Mouse (Mus musculus): ENCODE results near the gene Rdh7. TPM values are rescaled to one million over a fixed set of nuclear protein-coding genes. Genes with fewer than 3 reads are reported as not detected.
"Not testable (repeated sequence)": the region's sequence is repeated elsewhere in the genome, so short reads cannot be mapped to it uniquely, and the experiment has no call there.

The Rdh7 gene
- polyA plus RNA-seq, 1 experiment from 2014 or later = not detected

- no peak overlapping the region for H3K4me2 ChIP-seq (replicated peaks)
- no peaks in the 10 kb centered on the region for H3K36me3 ChIP-seq
- H3K9me3 ChIP-seq = no peaks in the 10 kb centered on the region
- H3K4me1 ChIP-seq = no peaks in the 10 kb centered on the region
- H3K4me3 ChIP-seq = no peak overlapping the region
- H3K27me3 ChIP-seq = no peaks in the 10 kb centered on the region
- H3K27ac ChIP-seq = no peak overlapping the region
- no peak for ATAC-seq (ENCODE audit: low FRiP score, low read depth)
- no peak overlapping the region for H3K9ac ChIP-seq
Measured at GRCm38 (mm10) chr10:127907386-127907951, 18.9 kb upstream of the Rdh7 start.

- no peaks in the 10 kb centered on the region for H3K4me1 ChIP-seq
- H3K9ac ChIP-seq = no peak overlapping the region
- H3K4me2 ChIP-seq (replicated peaks) = no peak overlapping the region
- H3K4me3 ChIP-seq = no peak overlapping the region
- 88% methylated on average over 2 of the region's 2 CpGs for WGBS
- H3K27ac ChIP-seq = no peak overlapping the region
- H3K9me3 ChIP-seq = no peaks in the 10 kb centered on the region
- no peak for ATAC-seq (ENCODE audit: low FRiP score, low read depth)
- no peaks in the 10 kb centered on the region for H3K36me3 ChIP-seq
- no peaks in the 10 kb centered on the region for H3K27me3 ChIP-seq
Measured at GRCm38 (mm10) chr10:127906138-127906537, 17.5 kb upstream of the Rdh7 start.

GRCm38 (mm10) chr10:127904718-127905446, 16.3 kb upstream of the Rdh7 start:
- ATAC-seq (ENCODE audit: low FRiP score, low read depth) = no peak
- Histone ChIP-seq H3K36me3 (no peaks in the 10 kb centered on the region), H3K4me2 (replicated peaks) (no peak overlapping the region), H3K27me3 (no peaks in the 10 kb centered on the region), H3K9ac (no peak overlapping the region), H3K4me1 (no peaks in the 10 kb centered on the region), H3K4me3 (no peak overlapping the region), H3K9me3 (no peaks in the 10 kb centered on the region), H3K27ac (no peak overlapping the region)
- WGBS = 69% methylated on average over 7 of the region's 7 CpGs

- no peaks in the 10 kb centered on the region for H3K27me3 ChIP-seq
- no peaks in the 10 kb centered on the region for H3K4me1 ChIP-seq
- no peaks in the 10 kb centered on the region for H3K36me3 ChIP-seq
- ATAC-seq (ENCODE audit: low FRiP score, low read depth) = no peak
- no peak overlapping the region for H3K4me3 ChIP-seq
- no peak overlapping the region for H3K9ac ChIP-seq
- 58% methylated on average over 1 of the region's 1 CpGs for WGBS
- H3K4me2 ChIP-seq (replicated peaks) = no peak overlapping the region
- H3K27ac ChIP-seq = no peak overlapping the region
- no peaks in the 10 kb centered on the region for H3K9me3 ChIP-seq
Measured at GRCm38 (mm10) chr10:127903116-127903515, 14.5 kb upstream of the Rdh7 start.

- Histone ChIP-seq H3K4me3 (no peak overlapping the region), H3K4me1 (no peaks in the 10 kb centered on the region), H3K27me3 (no peaks in the 10 kb centered on the region), H3K9me3 (no peaks in the 10 kb centered on the region), H3K36me3 (no peaks in the 10 kb centered on the region), H3K4me2 (replicated peaks) (no peak overlapping the region), H3K27ac (no peak overlapping the region), H3K9ac (no peak overlapping the region)
- 76% methylated on average over 4 of the region's 4 CpGs for WGBS
- no peak for ATAC-seq (ENCODE audit: low FRiP score, low read depth)
Measured at GRCm38 (mm10) chr10:127901751-127902150, 13.1 kb upstream of the Rdh7 start.

GRCm38 (mm10) chr10:127899783-127900182, 11.2 kb upstream of the Rdh7 start:
- Histone ChIP-seq H3K27ac (no peak overlapping the region), H3K9me3 (no peaks in the 10 kb centered on the region), H3K9ac (no peak overlapping the region), H3K4me2 (replicated peaks) (no peak overlapping the region), H3K4me1 (no peaks in the 10 kb centered on the region), H3K36me3 (no peaks in the 10 kb centered on the region), H3K4me3 (no peak overlapping the region), H3K27me3 (no peaks in the 10 kb centered on the region)
- 71% methylated on average over 5 of the region's 5 CpGs for WGBS
- ATAC-seq (ENCODE audit: low FRiP score, low read depth) = no peak

- 73% methylated on average over 2 of the region's 2 CpGs for WGBS
- H3K36me3 ChIP-seq = no peaks in the 10 kb centered on the region
- H3K4me2 ChIP-seq (replicated peaks) = no peak within 1 kb of the TSS
- H3K27ac ChIP-seq = no peak within 1 kb of the TSS
- no peaks in the 10 kb centered on the region for H3K4me1 ChIP-seq
- no peak within 1 kb of the TSS for H3K4me3 ChIP-seq
- ATAC-seq (ENCODE audit: low FRiP score, low read depth) = no peak
- H3K27me3 ChIP-seq = no peaks in the 10 kb centered on the region
- H3K9ac ChIP-seq = no peak within 1 kb of the TSS
- H3K9me3 ChIP-seq = no peaks in the 10 kb centered on the region
Measured at GRCm38 (mm10) chr10:127898218-127898617, 9.6 kb upstream of the Rdh7 start, which contains the start of gene Sdr9c7. Gene Sdr9c7, plus strand, starts transcription at chr10:127898518.

- Histone ChIP-seq H3K4me3 (no peak overlapping the region), H3K27ac (no peak overlapping the region), H3K4me2 (replicated peaks) (no peak overlapping the region), H3K9ac (no peak overlapping the region), H3K4me1 (no peaks in the 10 kb centered on the region), H3K27me3 (no peaks in the 10 kb centered on the region), H3K36me3 (no peaks in the 10 kb centered on the region), H3K9me3 (no peaks in the 10 kb centered on the region)
- no peak for ATAC-seq (ENCODE audit: low FRiP score, low read depth)
- 80% methylated on average over 3 of the region's 3 CpGs for WGBS
Measured at GRCm38 (mm10) chr10:127897506-127897905, 8.9 kb upstream of the Rdh7 start.

GRCm38 (mm10) chr10:127896705-127897104, 8.1 kb upstream of the Rdh7 start:
- Histone ChIP-seq H3K4me3 (no peak overlapping the region), H3K27ac (no peak overlapping the region), H3K4me1 (no peaks in the 10 kb centered on the region), H3K4me2 (replicated peaks) (no peak overlapping the region), H3K36me3 (no peaks in the 10 kb centered on the region), H3K9me3 (no peaks in the 10 kb centered on the region), H3K9ac (no peak overlapping the region), H3K27me3 (no peaks in the 10 kb centered on the region)
- 60% methylated on average over 5 of the region's 5 CpGs for WGBS
- no peak for ATAC-seq (ENCODE audit: low FRiP score, low read depth)

GRCm38 (mm10) chr10:127893163-127894022, 4.8 kb upstream of the Rdh7 start:
- not testable (repeated sequence) for H3K27me3 ChIP-seq; H3K4me1 ChIP-seq; H3K4me2 ChIP-seq (replicated peaks); H3K27ac ChIP-seq; H3K9ac ChIP-seq; H3K36me3 ChIP-seq; H3K4me3 ChIP-seq; H3K9me3 ChIP-seq; ATAC-seq (ENCODE audit: low FRiP score, low read depth)
- 71% methylated on average over 5 of the region's 5 CpGs for WGBS

- 85% methylated on average over 1 of the region's 1 CpGs for WGBS
- no peak for ATAC-seq (ENCODE audit: low FRiP score, low read depth)
Measured at GRCm38 (mm10) chr10:127891481-127891880, 2.9 kb upstream of the Rdh7 start.

GRCm38 (mm10) chr10:127886971-127887370, 1.6 kb downstream of the Rdh7 start:
- H3K4me3 ChIP-seq = no peak overlapping the region
- no peaks in the 10 kb centered on the region for H3K27me3 ChIP-seq
- no peak for ATAC-seq (ENCODE audit: low FRiP score, low read depth)
- H3K36me3 ChIP-seq = no peaks in the 10 kb centered on the region
- H3K9ac ChIP-seq = no peak overlapping the region
- H3K4me1 ChIP-seq = no peaks in the 10 kb centered on the region
- H3K9me3 ChIP-seq = no peaks in the 10 kb centered on the region
- no peak overlapping the region for H3K27ac ChIP-seq
- 76% methylated on average over 4 of the region's 4 CpGs for WGBS
- no peak overlapping the region for H3K4me2 ChIP-seq (replicated peaks)

More at GRCm38 (mm10) chr10:127891481-127891880, 2.9 kb upstream of the Rdh7 start:
- no peaks in the 10 kb centered on the region for H3K36me3 ChIP-seq
- no peaks in the 10 kb centered on the region for H3K4me1 ChIP-seq
- no peak overlapping the region for H3K27ac ChIP-seq
- no peak overlapping the region for H3K4me2 ChIP-seq (replicated peaks)
- H3K27me3 ChIP-seq = no peaks in the 10 kb centered on the region
- H3K4me3 ChIP-seq = no peak overlapping the region
- no peak overlapping the region for H3K9ac ChIP-seq
- H3K9me3 ChIP-seq = no peaks in the 10 kb centered on the region
